Mouse (Mus musculus): ENCODE measurements around the gene Rpl18. TPM values are rescaled to one million over a fixed set of nuclear protein-coding genes. Genes with fewer than 3 reads are reported as not detected.

Rpl18 gene
- polyA plus RNA-seq, 1 experiment from 2014 or later: 520 TPM

DNA sequence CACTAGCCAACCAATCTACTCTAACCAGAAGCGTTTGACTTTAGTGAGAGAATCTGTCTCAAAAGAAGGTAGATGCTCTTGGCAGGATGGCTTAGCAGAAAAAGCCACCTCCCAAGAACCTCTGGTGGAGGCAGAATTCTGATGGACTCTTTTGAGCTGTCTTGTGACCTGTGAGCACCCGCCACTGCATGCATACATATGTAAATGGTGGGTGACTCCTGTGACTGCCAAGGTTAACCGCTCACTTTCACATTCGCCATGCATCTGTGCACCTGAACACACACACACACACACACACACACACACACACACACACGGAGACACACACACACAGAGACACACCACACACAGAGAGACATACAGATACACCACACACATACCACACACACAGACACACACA lies 32.2 kb downstream of the Rpl18 start:
- no peak for ATAC-seq (replicated peaks; ENCODE audit: extremely low read depth, insufficient read depth, low FRiP score)
- Histone ChIP-seq H3K4me3 (ENCODE audit: low read length) (no peak overlapping the region), H3K9ac (ENCODE audit: low read length) (no peak overlapping the region), H3K4me1 (ENCODE audit: control insufficient read depth, insufficient read depth, low read length) (no peaks in the 10 kb centered on the region; the same call in 1 of the 2 replicates), H3K27me3 (ENCODE audit: control insufficient read depth, insufficient read depth, low read length) (no peaks in the 10 kb centered on the region; the same call in 1 of the 2 replicates), H3K9me3 (replicated peaks; ENCODE audit: control insufficient read depth, low read length) (0 out of 2 replicates have a peak, but pooled peaks cover 3% of the 10 kb centered on the region), H3K4me2 (ENCODE audit: low read depth, low read length) (no peak overlapping the region), H3K27ac (ENCODE audit: low read length) (no peak overlapping the region), H3K36me3 (ENCODE audit: control insufficient read depth, insufficient read depth) (no peaks in the 10 kb centered on the region)
- 83% methylated on average over 5 of the region's 5 CpGs for WGBS

DNA sequence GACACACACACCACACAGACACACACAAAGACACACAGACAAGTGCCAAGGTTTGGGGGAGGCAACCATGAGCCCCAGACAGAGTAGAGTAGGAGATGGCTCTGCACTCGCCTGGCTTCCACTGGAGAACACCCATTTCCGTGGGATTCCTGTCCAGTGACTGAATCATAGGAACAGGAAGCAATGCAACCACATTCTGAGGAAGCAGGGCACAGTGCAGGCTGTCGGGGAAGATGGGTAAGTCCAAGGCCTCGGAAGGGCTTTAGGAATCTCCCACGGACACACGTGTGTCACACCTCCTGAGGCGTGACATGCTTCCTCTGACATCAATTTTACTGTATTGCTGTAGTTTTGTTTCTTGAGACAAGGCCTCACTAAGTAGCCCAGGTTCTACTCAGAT lies 32.9 kb downstream of the Rpl18 start:
- Histone ChIP-seq H3K36me3 (ENCODE audit: control insufficient read depth, insufficient read depth) (no peaks in the 10 kb centered on the region), H3K9me3 (replicated peaks; ENCODE audit: control insufficient read depth, low read length) (0 out of 2 replicates have a peak, but pooled peaks cover 3% of the 10 kb centered on the region), H3K4me1 (ENCODE audit: control insufficient read depth, insufficient read depth, low read length) (no peaks in the 10 kb centered on the region; the same call in 1 of the 2 replicates), H3K27me3 (ENCODE audit: control insufficient read depth, insufficient read depth, low read length) (no peaks in the 10 kb centered on the region; the same call in 1 of the 2 replicates), H3K27ac (ENCODE audit: low read length) (no peak overlapping the region), H3K4me2 (ENCODE audit: low read depth, low read length) (no peak overlapping the region), H3K4me3 (ENCODE audit: low read length) (no peak overlapping the region), H3K9ac (ENCODE audit: low read length) (no peak overlapping the region)
- no peak for ATAC-seq (replicated peaks; ENCODE audit: extremely low read depth, insufficient read depth, low FRiP score)
- WGBS: 63% methylated on average over 7 of the region's 7 CpGs

DNA sequence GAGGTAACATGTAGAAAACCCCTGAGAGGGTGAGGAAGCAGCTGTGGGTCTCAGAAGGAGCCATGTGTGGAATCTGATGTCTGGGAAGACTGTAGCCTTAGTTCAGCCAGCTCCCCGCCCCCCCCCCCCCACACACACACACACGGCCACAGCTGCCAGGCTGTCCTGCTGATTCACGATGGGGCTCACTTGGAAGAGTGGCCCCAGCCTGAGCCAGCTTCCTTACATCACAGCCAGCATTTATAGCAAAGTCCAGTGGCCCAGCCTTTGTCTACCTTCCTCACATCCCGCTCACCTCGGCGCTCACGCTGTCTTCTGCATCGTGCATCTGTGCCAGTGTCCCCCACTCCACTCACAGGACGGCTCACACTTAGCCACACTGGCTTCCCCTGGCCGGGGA lies 34.1 kb downstream of the Rpl18 start:
- Histone ChIP-seq H3K36me3 (ENCODE audit: control insufficient read depth, insufficient read depth) (no peaks in the 10 kb centered on the region), H3K9ac (ENCODE audit: low read length) (no peak overlapping the region), H3K9me3 (replicated peaks; ENCODE audit: control insufficient read depth, low read length) (0 out of 2 replicates have a peak, but pooled peaks cover 3% of the 10 kb centered on the region), H3K27ac (ENCODE audit: low read length) (no peak overlapping the region), H3K27me3 (ENCODE audit: control insufficient read depth, insufficient read depth, low read length) (no peaks in the 10 kb centered on the region; the same call in 1 of the 2 replicates), H3K4me3 (ENCODE audit: low read length) (no peak overlapping the region), H3K4me1 (ENCODE audit: control insufficient read depth, insufficient read depth, low read length) (no peaks in the 10 kb centered on the region; the same call in 1 of the 2 replicates), H3K4me2 (ENCODE audit: low read depth, low read length) (no peak overlapping the region)
- no peak for ATAC-seq (replicated peaks; ENCODE audit: extremely low read depth, insufficient read depth, low FRiP score)
- 38% methylated on average over 9 of the region's 10 CpGs for WGBS

GRCm38 (mm10) chr7:45750162-45750561 lies 34.9 kb downstream of the Rpl18 start:
- 0 out of 2 replicates have a peak, but pooled peaks cover 3% of the 10 kb centered on the region for H3K9me3 ChIP-seq (replicated peaks; ENCODE audit: control insufficient read depth, low read length)
- no peak overlapping the region for H3K27ac ChIP-seq (ENCODE audit: low read length)
- H3K4me1 ChIP-seq (ENCODE audit: control insufficient read depth, insufficient read depth, low read length): no peaks in the 10 kb centered on the region; the same call in 1 of the 2 replicates
- ATAC-seq (replicated peaks; ENCODE audit: extremely low read depth, insufficient read depth, low FRiP score): no peak
- WGBS: 76% methylated on average over 9 of the region's 9 CpGs
- no peaks in the 10 kb centered on the region; the same call in 1 of the 2 replicates for H3K27me3 ChIP-seq (ENCODE audit: control insufficient read depth, insufficient read depth, low read length)
- H3K4me2 ChIP-seq (ENCODE audit: low read depth, low read length): no peak overlapping the region
- no peaks in the 10 kb centered on the region for H3K36me3 ChIP-seq (ENCODE audit: control insufficient read depth, insufficient read depth)
- H3K9ac ChIP-seq (ENCODE audit: low read length): no peak overlapping the region
- H3K4me3 ChIP-seq (ENCODE audit: low read length): no peak overlapping the region

DNA sequence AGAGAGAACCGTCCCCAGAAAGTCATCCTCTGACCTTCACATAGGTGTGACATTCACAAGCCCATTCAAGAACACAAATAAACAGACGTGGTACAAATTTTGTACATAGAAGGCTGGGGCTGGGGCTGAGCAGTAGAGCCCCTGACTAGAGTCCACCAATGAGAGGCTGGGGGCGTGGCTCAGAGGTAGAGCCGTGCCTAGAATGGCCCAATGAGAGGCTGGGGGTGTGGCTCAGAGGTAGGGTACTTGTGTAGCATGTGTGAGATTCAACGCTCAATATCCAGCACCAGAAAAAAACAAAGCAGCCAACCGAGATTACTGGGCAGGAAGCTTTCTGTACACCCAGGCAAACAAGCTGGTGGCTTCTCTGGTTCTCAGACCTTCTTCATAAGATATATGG lies 40.4 kb downstream of the Rpl18 start:
- Histone ChIP-seq H3K36me3 (ENCODE audit: control insufficient read depth, insufficient read depth) (no peaks in the 10 kb centered on the region), H3K9ac (ENCODE audit: low read length) (no peak overlapping the region), H3K4me1 (ENCODE audit: control insufficient read depth, insufficient read depth, low read length) (no peaks in the 10 kb centered on the region), H3K4me3 (ENCODE audit: low read length) (no peak overlapping the region), H3K4me2 (ENCODE audit: low read depth, low read length) (no peak overlapping the region), H3K9me3 (replicated peaks; ENCODE audit: control insufficient read depth, low read length) (no peaks in the 10 kb centered on the region), H3K27ac (ENCODE audit: low read length) (no peak overlapping the region), H3K27me3 (ENCODE audit: control insufficient read depth, insufficient read depth, low read length) (peaks cover 26% of the 10 kb centered on the region)
- ATAC-seq (replicated peaks; ENCODE audit: extremely low read depth, insufficient read depth, low FRiP score): no peak
- 49% methylated on average over 6 of the region's 6 CpGs for WGBS

GRCm38 (mm10) chr7:45759400-45759799 lies 44.1 kb downstream of the Rpl18 start:
- H3K27me3 ChIP-seq (ENCODE audit: control insufficient read depth, insufficient read depth, low read length): peaks cover 26% of the 10 kb centered on the region
- no peak for ATAC-seq (replicated peaks; ENCODE audit: extremely low read depth, insufficient read depth, low FRiP score)
- H3K4me1 ChIP-seq (ENCODE audit: control insufficient read depth, insufficient read depth, low read length): no peaks in the 10 kb centered on the region
- H3K36me3 ChIP-seq (ENCODE audit: control insufficient read depth, insufficient read depth): no peaks in the 10 kb centered on the region
- H3K9me3 ChIP-seq (replicated peaks; ENCODE audit: control insufficient read depth, low read length): no peaks in the 10 kb centered on the region
- H3K9ac ChIP-seq (ENCODE audit: low read length): peak overlapping the region; percentile 6; the same call in 1 of the 2 replicates
- H3K4me2 ChIP-seq (ENCODE audit: low read depth, low read length): peak overlapping the region; percentile 41
- H3K4me3 ChIP-seq (ENCODE audit: low read length): peak overlapping the region; percentile 1; the same call in 1 of the 2 replicates
- 7% methylated on average over 27 of the region's 27 CpGs for WGBS
- H3K27ac ChIP-seq (ENCODE audit: low read length): no peak overlapping the region

DNA sequence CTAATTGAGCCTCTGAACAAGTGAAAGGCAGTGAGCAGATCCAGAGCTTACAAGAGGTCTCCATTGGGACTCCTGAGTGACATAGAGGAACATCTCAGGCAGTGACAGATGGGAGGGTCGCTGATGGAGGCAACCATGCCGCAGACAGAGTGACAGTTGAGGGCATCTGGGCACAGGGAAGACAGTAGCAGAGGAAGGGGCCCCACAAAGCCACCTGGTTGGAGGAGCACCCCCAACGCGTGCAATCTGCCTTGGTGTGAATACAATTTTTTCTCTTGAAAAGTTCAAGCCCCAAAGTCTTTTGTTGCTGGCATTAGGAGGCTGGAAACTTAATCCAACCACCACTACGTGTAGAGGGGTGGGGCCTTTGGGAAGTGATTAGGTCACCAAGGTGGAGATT lies 44.9 kb downstream of the Rpl18 start:
- Histone ChIP-seq H3K4me1 (ENCODE audit: control insufficient read depth, insufficient read depth, low read length) (no peaks in the 10 kb centered on the region), H3K4me3 (ENCODE audit: low read length) (no peak overlapping the region), H3K9ac (ENCODE audit: low read length) (no peak overlapping the region), H3K27ac (ENCODE audit: low read length) (no peak overlapping the region), H3K27me3 (ENCODE audit: control insufficient read depth, insufficient read depth, low read length) (peaks cover 26% of the 10 kb centered on the region), H3K4me2 (ENCODE audit: low read depth, low read length) (no peak overlapping the region), H3K9me3 (replicated peaks; ENCODE audit: control insufficient read depth, low read length) (no peaks in the 10 kb centered on the region), H3K36me3 (ENCODE audit: control insufficient read depth, insufficient read depth) (no peaks in the 10 kb centered on the region)
- WGBS: 65% methylated on average over 5 of the region's 5 CpGs
- ATAC-seq (replicated peaks; ENCODE audit: extremely low read depth, insufficient read depth, low FRiP score): no peak

GRCm38 (mm10) chr7:45765995-45766394 lies 50.7 kb downstream of the Rpl18 start:
- H3K4me1 ChIP-seq (ENCODE audit: control insufficient read depth, insufficient read depth, low read length): no peaks in the 10 kb centered on the region
- WGBS: 45% methylated on average over 8 of the region's 8 CpGs
- H3K4me3 ChIP-seq (ENCODE audit: low read length): no peak overlapping the region
- no peaks in the 10 kb centered on the region for H3K36me3 ChIP-seq (ENCODE audit: control insufficient read depth, insufficient read depth)
- H3K27me3 ChIP-seq (ENCODE audit: control insufficient read depth, insufficient read depth, low read length): no peaks in the 10 kb centered on the region
- no peak overlapping the region for H3K27ac ChIP-seq (ENCODE audit: low read length)
- no peak for ATAC-seq (replicated peaks; ENCODE audit: extremely low read depth, insufficient read depth, low FRiP score)
- H3K9me3 ChIP-seq (replicated peaks; ENCODE audit: control insufficient read depth, low read length): peaks cover 4% of the 10 kb centered on the region; the same call in 1 of the 2 replicates
- H3K9ac ChIP-seq (ENCODE audit: low read length): no peak overlapping the region
- no peak overlapping the region for H3K4me2 ChIP-seq (ENCODE audit: low read depth, low read length)

DNA sequence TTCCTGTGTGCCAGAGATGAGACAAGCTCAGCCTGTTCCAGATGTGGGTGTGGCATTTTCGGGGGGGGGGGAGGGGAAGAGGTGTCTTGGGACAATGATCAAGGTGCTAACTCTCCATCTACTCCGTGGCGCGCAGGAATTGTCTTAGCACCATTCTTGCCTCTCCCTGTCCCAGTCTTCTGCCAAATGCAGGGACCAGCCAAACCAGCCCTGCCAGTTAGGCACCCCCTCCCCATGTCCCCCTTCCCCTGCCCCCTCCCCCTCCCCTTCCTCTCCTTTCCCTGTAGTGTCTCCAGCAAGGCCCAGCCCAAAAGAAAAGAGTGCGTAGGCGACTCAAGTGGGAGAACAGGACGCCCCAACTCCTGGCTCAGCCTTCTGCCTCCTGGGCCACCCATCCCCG lies 51.5 kb downstream of the Rpl18 start:
- no peak for ATAC-seq (replicated peaks; ENCODE audit: extremely low read depth, insufficient read depth, low FRiP score)
- Histone ChIP-seq H3K9me3 (replicated peaks; ENCODE audit: control insufficient read depth, low read length) (peaks cover 4% of the 10 kb centered on the region; the same call in 1 of the 2 replicates), H3K4me3 (ENCODE audit: low read length) (no peak overlapping the region), H3K27me3 (ENCODE audit: control insufficient read depth, insufficient read depth, low read length) (no peaks in the 10 kb centered on the region), H3K36me3 (ENCODE audit: control insufficient read depth, insufficient read depth) (no peaks in the 10 kb centered on the region), H3K27ac (ENCODE audit: low read length) (no peak overlapping the region), H3K4me2 (ENCODE audit: low read depth, low read length) (no peak overlapping the region), H3K9ac (ENCODE audit: low read length) (no peak overlapping the region), H3K4me1 (ENCODE audit: control insufficient read depth, insufficient read depth, low read length) (no peaks in the 10 kb centered on the region)
- 46% methylated on average over 6 of the region's 8 CpGs for WGBS

All from heart, embryonic 16.5 days (tissue).